Mouse (Mus musculus) neural tube, embryonic 12.5 days (tissue): Measurements from ENCODE around the gene Pou3f3. TPM values are rescaled to one million over a fixed set of nuclear protein-coding genes. Genes with fewer than 3 reads are reported as not detected.

ENCODE experiments used
- ATAC-seq: fragments of 200-750 bp; cut with Nextera tagmentation; 2 replicates; pipeline ENCODE4 v1.8.0; 2017; ENCODE audit warnings: low read depth, mild to moderate bottlenecking, moderate TSS enrichment, moderate library complexity; ENCODE audit not compliant: low FRiP score
- H3K27ac ChIP-seq: fragments of 300-500 bp; sonication (generic); 2 replicates; pipeline ENCODE4 v1.5.1; 2016
- H3K27me3 ChIP-seq: fragments of 300-500 bp; sonication (generic); replicated peaks from 2 replicates; pipeline ENCODE4 v1.6.1; 2016; ENCODE audit warnings: mild to moderate bottlenecking
- H3K36me3 ChIP-seq: fragments of 300-500 bp; sonication (generic); 2 replicates; pipeline ENCODE4 v1.6.1; 2016; ENCODE audit warnings: mild to moderate bottlenecking
- H3K4me1 ChIP-seq: fragments of 300-500 bp; sonication (generic); 2 replicates; pipeline ENCODE4 v1.6.1; 2016
- H3K4me2 ChIP-seq: fragments of 300-500 bp; sonication (generic); replicated peaks from 2 replicates; pipeline ENCODE4 v1.6.1; 2016; ENCODE audit warnings: mild to moderate bottlenecking
- H3K4me3 ChIP-seq: fragments of 300-500 bp; sonication (generic); 2 replicates; pipeline ENCODE4 v1.5.1; 2016
- H3K9ac ChIP-seq: fragments of 300-500 bp; sonication (generic); 2 replicates; pipeline ENCODE4 v1.6.1; 2016; ENCODE audit warnings: mild to moderate bottlenecking
- H3K9me3 ChIP-seq: fragments of 300-500 bp; sonication (generic); 2 replicates; pipeline ENCODE4 v1.6.1; 2016; ENCODE audit warnings: mild to moderate bottlenecking
- WGBS: fragments of 180-500 bp; shearing (Covaris S2); methylation state at CpG from one replicate; pipeline ENCODE4 v1.1.7; 2016; 5-methylcytosine and 5-hydroxymethylcytosine counted together
- polyA plus RNA-seq: library from polyadenylated mRNA; unstranded; fragments of >200 nt; fragmentation: Nextera tagmentation; extraction: Ambion mirVana; gene quantifications from 2 replicates; pipeline ENCODE4 v1.2.1, GENCODE M21; 2016

Pou3f3 gene
- 17.2 and 17.8 TPM in 2 replicates for polyA plus RNA-seq

DNA sequence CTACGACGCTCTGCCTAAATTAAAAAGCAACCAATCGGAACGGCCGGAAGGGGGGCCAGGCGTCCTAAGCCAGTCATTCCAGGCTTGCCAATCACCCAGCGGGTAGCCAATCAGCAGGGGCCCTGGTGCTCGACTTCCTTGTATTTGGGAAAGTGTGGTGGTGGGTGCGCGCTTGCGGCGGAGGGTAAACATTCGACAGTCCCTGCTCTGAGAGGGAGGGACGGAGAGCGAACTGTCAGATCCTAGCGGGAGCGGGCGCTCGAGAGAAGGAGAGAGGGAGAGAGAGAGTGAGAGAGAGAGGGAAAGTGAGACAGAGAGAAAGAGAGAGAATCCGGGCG, at the start of gene Pou3f3:
Pou3f3 (plus strand) TSS at position 191 of the 338 bp plus-strand sequence.
- Histone ChIP-seq H3K4me1 (no peaks in the 10 kb centered on the region), H3K27me3 (peaks cover 10% of the 10 kb centered on the region; the same call in 1 of the 2 replicates), H3K9ac (peak within 1 kb of the TSS; percentile 99), H3K9me3 (no peaks in the 10 kb centered on the region), H3K4me3 (peak within 1 kb of the TSS; percentile 96), H3K36me3 (peaks cover 24% of the 10 kb centered on the region), H3K27ac (peak within 1 kb of the TSS; percentile 97), H3K4me2 (peak within 1 kb of the TSS; percentile 92)
- under 1% methylated on average over 20 of the region's 21 CpGs for WGBS
- ATAC-seq: peak; percentile 81

DNA sequence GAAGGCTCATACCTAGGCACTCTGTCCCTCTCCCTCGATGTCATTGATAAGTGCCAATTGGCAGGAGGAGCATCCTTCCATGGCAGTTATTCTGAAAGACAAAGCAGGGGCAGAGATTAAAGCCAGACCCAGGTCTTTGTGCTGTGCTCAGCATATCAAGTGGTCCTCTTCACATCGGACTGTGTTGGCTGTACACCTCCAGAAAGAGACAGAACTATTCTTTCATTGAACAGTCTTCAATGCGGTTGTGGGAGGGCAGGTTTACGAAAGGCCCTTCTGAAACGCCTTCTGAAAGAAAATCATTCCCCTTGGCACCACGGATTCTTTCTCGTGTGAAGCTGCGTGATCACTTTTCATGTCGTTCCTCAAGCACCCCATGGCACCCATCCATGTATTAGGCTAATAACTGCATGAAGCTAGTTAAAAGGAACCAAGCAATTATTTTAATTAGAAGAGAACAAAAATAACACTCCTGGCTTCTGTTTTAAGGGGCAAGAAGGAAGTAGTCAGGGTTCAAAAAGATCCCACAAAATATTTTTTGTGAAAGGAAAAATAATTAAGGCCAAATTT, 47.1 kb upstream of the Pou3f3 start:
- Histone ChIP-seq H3K9ac (no peak overlapping the region), H3K4me1 (no peaks in the 10 kb centered on the region), H3K4me2 (no peak overlapping the region), H3K4me3 (no peak overlapping the region), H3K27ac (no peak overlapping the region), H3K27me3 (no peaks in the 10 kb centered on the region), H3K36me3 (peaks cover 23% of the 10 kb centered on the region), H3K9me3 (no peaks in the 10 kb centered on the region)
- no peak for ATAC-seq
- WGBS: 91% methylated on average over 9 of the region's 9 CpGs

DNA sequence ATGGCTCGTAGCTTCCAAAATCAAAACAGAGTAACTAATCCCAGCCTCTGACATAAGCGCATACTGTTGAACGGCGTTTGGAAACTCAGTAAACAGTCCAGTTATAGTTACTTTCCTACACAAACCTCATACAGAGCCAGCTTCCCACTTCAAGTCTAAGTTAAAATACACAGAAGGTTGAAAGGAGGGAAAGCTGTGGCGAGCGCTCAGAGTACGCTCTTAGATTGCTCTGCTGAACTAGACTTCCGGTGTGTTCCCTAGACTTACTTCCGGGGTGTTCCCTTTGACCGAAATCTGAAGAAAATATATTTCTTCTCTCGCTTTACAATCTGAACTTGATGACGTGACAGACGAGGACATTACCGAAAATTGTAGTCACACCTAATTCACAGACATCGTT, 44.1 kb upstream of the Pou3f3 start:
- Histone ChIP-seq H3K9me3 (no peaks in the 10 kb centered on the region), H3K36me3 (peaks cover 20% of the 10 kb centered on the region), H3K4me1 (no peaks in the 10 kb centered on the region), H3K27ac (no peak overlapping the region), H3K4me3 (no peak overlapping the region), H3K9ac (no peak overlapping the region), H3K4me2 (no peak overlapping the region), H3K27me3 (no peaks in the 10 kb centered on the region)
- no peak for ATAC-seq
- 96% methylated on average over 15 of the region's 15 CpGs for WGBS

DNA sequence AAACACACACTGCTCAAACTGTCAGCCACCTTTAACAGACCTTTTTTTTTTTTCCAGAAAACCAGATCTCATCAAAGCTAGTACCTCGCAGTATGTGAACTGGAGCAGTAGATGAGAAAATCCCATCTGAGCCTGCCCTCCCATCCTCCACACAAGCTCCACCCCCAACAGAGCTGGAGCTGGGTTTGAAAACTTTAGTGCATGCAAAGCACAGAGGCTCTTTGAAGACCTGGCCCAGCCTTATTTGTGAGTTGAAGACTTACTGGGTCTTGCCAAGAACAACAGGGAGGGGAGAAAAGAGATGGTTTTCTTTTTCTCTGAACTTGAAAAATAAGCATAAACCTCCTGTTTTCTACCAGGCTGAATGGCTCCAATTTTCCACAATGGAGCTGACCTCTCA, 28.0 kb upstream of the Pou3f3 start:
- Histone ChIP-seq H3K9ac (no peak overlapping the region), H3K27ac (no peak overlapping the region), H3K4me1 (no peaks in the 10 kb centered on the region), H3K27me3 (no peaks in the 10 kb centered on the region), H3K9me3 (no peaks in the 10 kb centered on the region), H3K36me3 (peaks cover 28% of the 10 kb centered on the region), H3K4me2 (no peak overlapping the region), H3K4me3 (no peak overlapping the region)
- 76% methylated on average over 1 of the region's 1 CpGs for WGBS
- ATAC-seq: no peak

DNA sequence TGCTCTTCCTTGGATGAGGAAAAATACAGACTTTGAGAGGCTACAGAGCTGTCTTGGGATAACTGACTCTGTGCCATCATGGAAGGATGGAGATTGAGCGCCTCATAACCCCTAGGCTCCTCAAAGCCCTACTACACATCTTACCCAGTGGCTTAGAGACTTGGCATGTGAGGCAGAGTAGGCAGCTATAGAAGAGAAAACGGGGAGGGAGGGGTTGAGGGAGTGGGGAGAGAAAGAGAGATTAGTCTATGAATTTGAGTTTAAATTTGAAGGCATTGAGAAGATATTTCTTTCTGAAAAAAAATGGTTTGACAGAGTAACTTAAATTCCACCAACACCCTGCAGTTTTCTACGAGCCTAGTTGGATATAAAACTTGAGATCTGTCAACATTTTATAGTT, 14.9 kb upstream of the Pou3f3 start:
- H3K36me3 ChIP-seq: no peaks in the 10 kb centered on the region
- H3K4me1 ChIP-seq: peaks cover 19% of the 10 kb centered on the region
- H3K9ac ChIP-seq: no peak overlapping the region
- H3K4me2 ChIP-seq: no peak overlapping the region
- H3K27me3 ChIP-seq: peaks cover 4% of the 10 kb centered on the region; the same call in 1 of the 2 replicates
- H3K27ac ChIP-seq: no peak overlapping the region
- WGBS: 77% methylated on average over 3 of the region's 3 CpGs
- ATAC-seq: no peak
- H3K4me3 ChIP-seq: no peak overlapping the region
- H3K9me3 ChIP-seq: no peaks in the 10 kb centered on the region

DNA sequence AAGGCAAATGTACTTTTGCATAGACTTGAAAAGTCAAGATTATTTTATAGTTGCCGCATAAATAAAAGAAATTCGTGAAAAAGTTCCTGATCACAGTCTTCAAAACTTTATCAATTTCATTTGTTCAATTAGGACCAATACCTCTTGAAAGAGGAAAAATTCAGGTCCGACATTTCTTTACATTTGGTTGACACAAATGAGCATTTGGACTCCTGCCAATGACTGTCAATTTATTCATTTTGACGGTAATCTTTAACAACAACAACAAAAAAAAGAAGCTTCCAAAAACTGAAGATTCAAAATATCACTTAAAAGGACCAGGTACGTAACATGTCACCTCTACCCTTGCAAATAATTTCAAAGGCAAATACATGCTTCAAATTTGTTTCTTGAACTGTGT, 13.8 kb upstream of the Pou3f3 start:
- Histone ChIP-seq H3K36me3 (no peaks in the 10 kb centered on the region), H3K9ac (no peak overlapping the region), H3K4me3 (no peak overlapping the region), H3K27me3 (peaks cover 4% of the 10 kb centered on the region; the same call in 1 of the 2 replicates), H3K4me1 (peaks cover 26% of the 10 kb centered on the region), H3K9me3 (no peaks in the 10 kb centered on the region), H3K4me2 (no peak overlapping the region), H3K27ac (no peak overlapping the region)
- no peak for ATAC-seq
- 66% methylated on average over 5 of the region's 5 CpGs for WGBS

- Histone ChIP-seq H3K27me3 (peaks cover 4% of the 10 kb centered on the region; the same call in 1 of the 2 replicates), H3K36me3 (no peaks in the 10 kb centered on the region), H3K9ac (peak overlapping the region; percentile 86), H3K9me3 (no peaks in the 10 kb centered on the region), H3K4me1 (peaks cover 37% of the 10 kb centered on the region), H3K4me2 (peak overlapping the region; percentile 92), H3K4me3 (peak overlapping the region; percentile 48), H3K27ac (no peak overlapping the region)
- no peak for ATAC-seq
- WGBS: 3% methylated on average over 6 of the region's 6 CpGs
These were observed 11.7 kb upstream of the Pou3f3 start for GRCm38 (mm10) chr1:42683861-42684260.

- ATAC-seq: peak; percentile 43
- H3K9ac ChIP-seq: peak overlapping the region; percentile 86
- peaks cover 4% of the 10 kb centered on the region; the same call in 1 of the 2 replicates for H3K27me3 ChIP-seq
- H3K9me3 ChIP-seq: no peaks in the 10 kb centered on the region
- H3K4me3 ChIP-seq: peak overlapping the region; percentile 48
- H3K36me3 ChIP-seq: no peaks in the 10 kb centered on the region
- under 1% methylated on average over 27 of the region's 27 CpGs for WGBS
- peaks cover 40% of the 10 kb centered on the region for H3K4me1 ChIP-seq
- peak overlapping the region; percentile 92 for H3K4me2 ChIP-seq
- peak overlapping the region; percentile 77; the same call in 1 of the 2 replicates for H3K27ac ChIP-seq
These were observed 11.2 kb upstream of the Pou3f3 start for GRCm38 (mm10) chr1:42684345-42684744.

- 2% methylated on average over 21 of the region's 21 CpGs for WGBS
- peaks cover 41% of the 10 kb centered on the region for H3K4me1 ChIP-seq
- H3K4me3 ChIP-seq: peak overlapping the region; percentile 48
- no peaks in the 10 kb centered on the region for H3K36me3 ChIP-seq
- H3K27ac ChIP-seq: no peak overlapping the region
- peak; percentile 68 for ATAC-seq
- no peaks in the 10 kb centered on the region for H3K9me3 ChIP-seq
- peaks cover 4% of the 10 kb centered on the region; the same call in 1 of the 2 replicates for H3K27me3 ChIP-seq
- peak overlapping the region; percentile 92 for H3K4me2 ChIP-seq
- H3K9ac ChIP-seq: peak overlapping the region; percentile 86
These were observed 10.8 kb upstream of the Pou3f3 start for GRCm38 (mm10) chr1:42684783-42685182.

DNA sequence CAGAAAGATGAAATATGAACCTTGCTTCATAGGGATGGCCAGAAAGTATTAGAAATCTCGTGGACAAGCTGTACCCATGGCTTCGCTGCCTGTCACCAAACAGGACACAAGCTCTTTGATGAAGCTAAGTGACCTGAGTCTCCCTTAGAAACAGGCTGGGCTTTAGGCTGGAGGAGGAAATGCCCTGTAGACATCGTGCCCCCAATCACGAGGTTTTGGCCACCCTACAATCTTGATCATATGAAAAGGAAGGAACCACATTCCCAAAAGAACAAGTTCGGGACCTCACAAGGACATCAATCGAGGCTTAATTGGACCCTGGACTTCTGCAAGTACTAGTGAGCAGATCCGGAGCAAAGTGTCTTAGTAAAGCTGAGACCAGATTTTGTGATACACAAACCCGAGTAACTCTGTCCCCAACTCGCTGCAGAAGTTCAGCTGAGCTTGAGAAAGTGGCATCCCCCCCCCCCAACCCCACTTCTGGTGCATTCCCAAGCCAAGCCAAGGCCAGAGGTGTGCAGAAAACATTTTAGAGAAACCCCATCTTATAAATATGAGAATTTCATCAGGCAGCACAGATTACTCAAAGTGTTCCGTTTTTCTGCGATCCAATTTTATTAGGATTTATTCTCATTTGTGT, 10.1 kb upstream of the Pou3f3 start:
- Histone ChIP-seq H3K27ac (peak overlapping the region; percentile 97; the same call in 1 of the 2 replicates), H3K4me2 (peak overlapping the region; percentile 92), H3K4me3 (peak overlapping the region; percentile 48), H3K4me1 (peaks cover 44% of the 10 kb centered on the region), H3K27me3 (peaks cover 4% of the 10 kb centered on the region; the same call in 1 of the 2 replicates), H3K36me3 (no peaks in the 10 kb centered on the region), H3K9me3 (no peaks in the 10 kb centered on the region), H3K9ac (peak overlapping the region; percentile 86)
- no peak for ATAC-seq
- WGBS: 2% methylated on average over 11 of the region's 11 CpGs

GRCm38 (mm10) chr1:42686194-42687131, 9.1 kb upstream of the Pou3f3 start:
- H3K27me3 ChIP-seq: peaks cover 4% of the 10 kb centered on the region; the same call in 1 of the 2 replicates
- ATAC-seq: peak; percentile 60
- H3K9me3 ChIP-seq: no peaks in the 10 kb centered on the region
- WGBS: under 1% methylated on average over 53 of the region's 53 CpGs
- peaks cover 44% of the 10 kb centered on the region for H3K4me1 ChIP-seq
- H3K4me3 ChIP-seq: peak overlapping the region; percentile 48
- H3K27ac ChIP-seq: peak overlapping the region; percentile 97
- peak overlapping the region; percentile 92 for H3K4me2 ChIP-seq
- H3K36me3 ChIP-seq: no peaks in the 10 kb centered on the region
- peak overlapping the region; percentile 86 for H3K9ac ChIP-seq

GRCm38 (mm10) chr1:42687271-42687670, 8.3 kb upstream of the Pou3f3 start:
- Histone ChIP-seq H3K4me3 (peak overlapping the region; percentile 48), H3K4me1 (peaks cover 44% of the 10 kb centered on the region), H3K36me3 (no peaks in the 10 kb centered on the region), H3K4me2 (peak overlapping the region; percentile 92), H3K27me3 (peaks cover 4% of the 10 kb centered on the region; the same call in 1 of the 2 replicates), H3K9me3 (no peaks in the 10 kb centered on the region), H3K9ac (peak overlapping the region; percentile 86), H3K27ac (peak overlapping the region; percentile 97)
- WGBS: under 1% methylated on average over 12 of the region's 12 CpGs
- ATAC-seq: no peak
